Comparison of ENCODE assay signal across 8 mouse cellular contexts in the genomic region with DNA sequence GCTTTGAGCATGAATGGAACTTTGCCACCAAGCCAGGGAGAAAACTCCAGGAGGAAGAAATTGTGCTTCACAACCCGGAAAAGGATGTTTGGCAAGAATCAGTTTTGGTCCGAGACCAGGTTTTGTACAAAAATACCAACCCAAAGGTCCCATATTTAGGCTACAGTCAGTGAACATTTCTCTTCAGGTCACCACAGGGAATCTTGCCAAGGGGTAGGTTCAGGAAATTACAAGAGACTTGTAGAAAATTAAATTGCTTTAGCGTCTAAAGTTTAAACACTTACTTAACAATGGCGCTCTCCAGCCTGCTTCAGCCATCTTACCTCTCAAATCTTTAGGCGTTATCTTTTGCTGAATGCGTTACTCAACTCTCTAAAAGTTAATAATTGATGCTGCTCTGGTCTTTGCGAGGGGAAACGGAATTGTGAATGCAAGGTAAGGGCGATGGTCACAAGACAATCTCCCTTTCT. TPM values are rescaled to one million over a fixed set of nuclear protein-coding genes. Genes with fewer than 3 reads are reported as not detected.
DNase-seq lines count a peak whose midpoint lies in the region; ATAC-seq lines count a peak whose summit lies in the region.

No protein-coding gene starts in this region.

- peaks cover 3% of the 10 kb centered on the region; the same call in 1 of the 2 replicates for H3K36me3 ChIP-seq in kidney, embryonic 14.5 days (ENCODE audit: control insufficient read depth, insufficient read depth, low read length)
- H3K36me3 ChIP-seq in macrophage (ENCODE audit: inconsistent target): no peaks in the 10 kb centered on the region

- H3K4me2 ChIP-seq in kidney, embryonic 14.5 days (replicated peaks; ENCODE audit: low read depth, low read length): peak overlapping the region; percentile 49

- peak overlapping the region; percentile 31; the same call in 1 of the 2 replicates for H3K27ac ChIP-seq in kidney, embryonic 14.5 days (ENCODE audit: low read depth, low read length)
- peak overlapping the region; percentile 68 for H3K27ac ChIP-seq in macrophage

- H3K4me1 ChIP-seq in kidney, embryonic 14.5 days (ENCODE audit: control insufficient read depth, insufficient read depth, low read length): 0 out of 2 replicates have a peak, but pooled peaks cover 4% of the 10 kb centered on the region

- intact Hi-C loops in left cerebral cortex, postnatal 36 days (cut with DNase I): no loop called here

- H3K9me3 ChIP-seq in kidney, embryonic 14.5 days (ENCODE audit: control insufficient read depth, low read length): no peaks in the 10 kb centered on the region

- 0 out of 2 replicates have a peak, but pooled peaks have one; percentile 5 for ATAC-seq in kidney, embryonic 14.5 days (ENCODE audit: low FRiP score, low TSS enrichment)

- WGBS in kidney, embryonic 14.5 days: 17% methylated on average over 9 of the region's 9 CpGs
- under 1% methylated on average over 9 of the region's 9 CpGs for WGBS in macrophage (ENCODE audit: missing documents)

- peaks cover 41% of the 10 kb centered on the region for H3K79me2 ChIP-seq in macrophage (ENCODE audit: inconsistent target)

- no peaks in the 10 kb centered on the region for H3K27me3 ChIP-seq in kidney, embryonic 14.5 days (ENCODE audit: control insufficient read depth, insufficient read depth, low read length)

- peak overlapping the region; percentile 93; the same call in 1 of the 2 replicates for H3K9ac ChIP-seq in kidney, embryonic 14.5 days (ENCODE audit: low read depth, low read length)

- peak overlapping the region; percentile 90 for H3K4me3 ChIP-seq in kidney, embryonic 14.5 days (ENCODE audit: low read length)
- peak overlapping the region; percentile 90 for H3K4me3 ChIP-seq in macrophage (ENCODE audit: inconsistent target)

- DNase-seq in cerebellum, adult 8-10 months: peak; percentile 13
- no peak for DNase-seq in cerebellum, postnatal 4 days (ENCODE audit: low spot score in 2 of 2)
- DNase-seq in NIH3T3 (ENCODE audit: low read depth): peak; percentile 66
- DNase-seq in gonadal fat pad, adult 2 months (ENCODE audit: low read depth): peak; percentile 24
- no peak for DNase-seq in left cerebral cortex, postnatal 36 days (ENCODE audit: low spot score in 2 of 2)
- no peak for DNase-seq in urinary bladder, adult 2 months (ENCODE audit: low spot score)

RNA-seq across cellular contexts. Expression of gene Snx4, which starts 0.6 kb away (rescaled TPM):
- 11.9 and 18.0 TPM in 2 replicates for polyA plus RNA-seq in gonadal fat pad, adult 2 months (2012; rRNA removed)
- 68.5 and 79.7 TPM in 2 replicates for polyA plus RNA-seq in kidney, embryonic 14.5 days (2014; fragmentation: Nextera tagmentation; extraction: Ambion mirVana)
- 100 to 1,000 TPM in 6 of 26 experiments, 10 to 100 TPM in 20; 45.2 to 176 (median 75.1) TPM for total RNA-seq in macrophage (2018; cell fraction: chromatin; rRNA removed)
- total RNA-seq in macrophage (2018; cell fraction: cytosol; rRNA removed): 10 to 100 TPM; 36.4 to 61.6 (median 48.6) TPM
- 100 to 1,000 TPM in 1 of 26 experiments, 10 to 100 TPM in 25; 32.3 to 118 (median 49.9) TPM for total RNA-seq in macrophage (2018; cell fraction: nucleus; rRNA removed)
- polyA plus RNA-seq in macrophage (2018): 48.2 to 85.8 TPM (median 60.3 TPM) in 3 replicates
- total RNA-seq in left cerebral cortex, postnatal 36 days (2021): 10 to 100 TPM; 37.0 to 40.0 TPM
- 21.2 and 29.7 TPM in 2 replicates for polyA plus RNA-seq in urinary bladder, adult 2 months (2012; rRNA removed)

Comparison
In these comparisons a context has a peak if more than half of its experiments do, and no peak if none do; other contexts are left out.
1. DNase-seq: peak in cerebellum, adult 8-10 months (single experiment), NIH3T3 (single experiment) and gonadal fat pad, adult 2 months (single experiment); none in cerebellum, postnatal 4 days (0 of 2), left cerebral cortex, postnatal 36 days (0 of 2) and urinary bladder, adult 2 months (single experiment).